Comparison of ENCODE assay signal across 10 mouse cellular contexts in the genomic region with DNA sequence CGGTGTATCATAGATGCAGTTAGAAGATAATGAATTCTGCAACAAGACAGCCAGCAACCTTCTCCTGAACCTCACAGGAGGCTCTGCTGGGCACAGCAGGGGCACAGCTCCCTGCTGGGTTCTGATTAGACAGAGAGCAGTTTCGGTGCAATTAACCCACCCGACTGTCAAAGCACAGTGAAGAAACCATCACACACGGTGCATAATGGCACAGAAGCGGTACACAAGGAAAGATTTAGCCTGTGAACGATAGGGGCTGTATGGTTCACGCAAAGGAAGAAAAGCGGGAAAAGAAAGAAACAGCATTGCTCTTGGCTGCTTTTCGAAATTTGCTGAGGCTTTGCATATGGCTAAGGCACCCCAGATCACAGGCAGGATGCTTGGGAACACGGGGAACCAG. TPM values are rescaled to one million over a fixed set of nuclear protein-coding genes. Genes with fewer than 3 reads are reported as not detected.
DNase-seq lines count a peak whose midpoint lies in the region; ATAC-seq and TF ChIP-seq lines count a peak whose summit lies in the region.
"Had no signal": no experiment of that assay in that cellular context is flagged by ENCODE, and none has a peak within 500 bp of the region (broad histone marks: within the 10 kb centered on the region; RNA-seq: fewer than 3 reads in every experiment).

No protein-coding gene starts in this region.

- WGBS in kidney, postnatal 0 days = 44% methylated on average over 10 of the region's 10 CpGs
- WGBS in embryonic facial prominence, embryonic 14.5 days = 24% methylated on average over 10 of the region's 10 CpGs
- 26% methylated on average over 10 of the region's 10 CpGs for WGBS in hindbrain, embryonic 12.5 days
- WGBS in neural tube, embryonic 15.5 days = 8% methylated on average over 10 of the region's 10 CpGs

- DNase-seq in kidney, postnatal 0 days (ENCODE audit: low spot score) = peak; percentile 40
- no peak for DNase-seq in kidney, adult 8-10 months
- DNase-seq in embryonic facial prominence, embryonic 14.5 days (ENCODE audit: low spot score) = no peak
- no peak for DNase-seq in ovary, postnatal 14 days (ENCODE audit: low spot score)
- no peak for DNase-seq in right cerebral cortex, postnatal 25 days
- DNase-seq: heart, postnatal 4 days; lung, postnatal 4 days; thymus, postnatal 14 days had no signal

- peak; percentile 22; the same call in 1 of the 2 replicates for TF ChIP-seq CTCF in kidney, postnatal 0 days (IDR thresholded peaks at IDR 0.05; ENCODE audit: low read depth)

- H3K9me3 ChIP-seq in kidney, postnatal 0 days (replicated peaks; ENCODE audit: low read length) = no peaks in the 10 kb centered on the region
- no peaks in the 10 kb centered on the region for H3K9me3 ChIP-seq in embryonic facial prominence, embryonic 14.5 days (ENCODE audit: control insufficient read depth, low read length)
- H3K9me3 ChIP-seq in hindbrain, embryonic 12.5 days (replicated peaks) = no peaks in the 10 kb centered on the region
- H3K9me3 ChIP-seq in neural tube, embryonic 15.5 days (replicated peaks) = no peaks in the 10 kb centered on the region

- peak overlapping the region; percentile 73; the same call in 1 of the 2 replicates for H3K27ac ChIP-seq in kidney, postnatal 0 days
- peak overlapping the region; percentile 10 for H3K27ac ChIP-seq in embryonic facial prominence, embryonic 14.5 days (replicated peaks; ENCODE audit: low read depth, low read length)
- peak overlapping the region; percentile 60 for H3K27ac ChIP-seq in hindbrain, embryonic 12.5 days
- peak overlapping the region; percentile 62 for H3K27ac ChIP-seq in neural tube, embryonic 15.5 days (replicated peaks)

- no peaks in the 10 kb centered on the region for H3K27me3 ChIP-seq in kidney, postnatal 0 days (ENCODE audit: insufficient read depth, low read length)
- no peaks in the 10 kb centered on the region for H3K27me3 ChIP-seq in embryonic facial prominence, embryonic 14.5 days (replicated peaks; ENCODE audit: control insufficient read depth, insufficient read depth, low read length)
- no peaks in the 10 kb centered on the region for H3K27me3 ChIP-seq in hindbrain, embryonic 12.5 days
- H3K27me3 ChIP-seq in neural tube, embryonic 15.5 days (replicated peaks) = no peaks in the 10 kb centered on the region

- no peak for ATAC-seq in kidney, postnatal 0 days (replicated peaks; ENCODE audit: low FRiP score, low read depth)
- peak; percentile 37; the same call in 1 of the 2 replicates for ATAC-seq in embryonic facial prominence, embryonic 14.5 days (ENCODE audit: low read depth)
- ATAC-seq in hindbrain, embryonic 12.5 days (ENCODE audit: low FRiP score) = peak; percentile 74; the same call in 1 of the 2 replicates
- peak; percentile 52; the same call in 1 of the 2 replicates for ATAC-seq in neural tube, embryonic 15.5 days (ENCODE audit: low FRiP score)

- H3K4me3 ChIP-seq in kidney, postnatal 0 days (replicated peaks; ENCODE audit: low read depth, low read length) = no peak overlapping the region
- no peak overlapping the region for H3K4me3 ChIP-seq in embryonic facial prominence, embryonic 14.5 days (ENCODE audit: low read depth, low read length)
- no peak overlapping the region for H3K4me3 ChIP-seq in hindbrain, embryonic 12.5 days
- no peak overlapping the region for H3K4me3 ChIP-seq in neural tube, embryonic 15.5 days (replicated peaks)

- H3K4me1 ChIP-seq in kidney, postnatal 0 days (replicated peaks; ENCODE audit: insufficient read depth, low read length) = no peaks in the 10 kb centered on the region
- peaks cover 15% of the 10 kb centered on the region; the same call in 1 of the 2 replicates for H3K4me1 ChIP-seq in embryonic facial prominence, embryonic 14.5 days (ENCODE audit: control insufficient read depth, insufficient read depth, low read length)
- H3K4me1 ChIP-seq in hindbrain, embryonic 12.5 days = peaks cover 25% of the 10 kb centered on the region
- H3K4me1 ChIP-seq in neural tube, embryonic 15.5 days = peaks cover 30% of the 10 kb centered on the region

- H3K9ac ChIP-seq in kidney, postnatal 0 days (ENCODE audit: low read depth, low read length) = no peak overlapping the region
- no peak overlapping the region for H3K9ac ChIP-seq in embryonic facial prominence, embryonic 14.5 days (ENCODE audit: low read depth, low read length)
- no peak overlapping the region for H3K9ac ChIP-seq in hindbrain, embryonic 12.5 days
- no peak overlapping the region for H3K9ac ChIP-seq in neural tube, embryonic 15.5 days (replicated peaks)

- H3K4me2 ChIP-seq in kidney, postnatal 0 days (ENCODE audit: low read length) = no peak overlapping the region
- no peak overlapping the region for H3K4me2 ChIP-seq in embryonic facial prominence, embryonic 14.5 days (ENCODE audit: low read depth, low read length)
- H3K4me2 ChIP-seq in hindbrain, embryonic 12.5 days (replicated peaks) = peak overlapping the region; percentile 24; the same call in 1 of the 2 replicates
- H3K4me2 ChIP-seq in neural tube, embryonic 15.5 days = 0 out of 2 replicates have a peak overlapping the region, but pooled peaks have one; percentile 22

- no peaks in the 10 kb centered on the region for H3K36me3 ChIP-seq in kidney, postnatal 0 days (ENCODE audit: insufficient read depth, low read length)
- H3K36me3 ChIP-seq in embryonic facial prominence, embryonic 14.5 days (ENCODE audit: control insufficient read depth, insufficient read depth, low read length) = no peaks in the 10 kb centered on the region
- no peaks in the 10 kb centered on the region for H3K36me3 ChIP-seq in hindbrain, embryonic 12.5 days
- no peaks in the 10 kb centered on the region for H3K36me3 ChIP-seq in neural tube, embryonic 15.5 days

RNA-seq across cellular contexts. Expression of a gene that starts 52.0 kb away (rescaled TPM):
- 1.1 and 1.4 TPM in 2 replicates for polyA plus RNA-seq in kidney, postnatal 0 days (2015; fragmentation: Nextera tagmentation; extraction: Ambion mirVana)
- polyA plus RNA-seq in embryonic facial prominence, embryonic 14.5 days (2014; fragmentation: Nextera tagmentation; extraction: Ambion mirVana) = 3.0 and 4.6 TPM in 2 replicates
- 2.0 and 3.0 TPM in 2 replicates for polyA plus RNA-seq in hindbrain, embryonic 12.5 days (2016; fragmentation: Nextera tagmentation; extraction: Ambion mirVana)
- 3.6 and 3.8 TPM in 2 replicates for polyA plus RNA-seq in neural tube, embryonic 15.5 days (2015; fragmentation: Nextera tagmentation; extraction: Ambion mirVana)

Comparison
In these comparisons a context has a peak if more than half of its experiments do, and no peak if none do; other contexts are left out.
1. H3K27ac ChIP-seq: peak in every context shown above with its lines; median percentile 73 in kidney, postnatal 0 days; 62 in neural tube, embryonic 15.5 days; 60 in hindbrain, embryonic 12.5 days; 10 in embryonic facial prominence, embryonic 14.5 days.
2. H3K4me2 ChIP-seq: peak in hindbrain, embryonic 12.5 days (single experiment) and neural tube, embryonic 15.5 days (single experiment); none in kidney, postnatal 0 days (single experiment) and embryonic facial prominence, embryonic 14.5 days (single experiment).